Mouse (Mus musculus): ENCODE measurements around the gene Fgd2. TPM values are rescaled to one million over a fixed set of nuclear protein-coding genes. Genes with fewer than 3 reads are reported as not detected.
A peak's percentile ranks its signal among the peaks of the same experiment; 100 is the strongest.
"Not testable (repeated sequence)": the region's sequence is repeated elsewhere in the genome, so short reads cannot be mapped to it uniquely, and the experiment has no call there.

Fgd2 gene
- polyA plus RNA-seq (2011; ENCODE audit: insufficient read length, low read depth, missing spikeins) = 0.44 TPM in 1 of 2 replicates, not detected in the other

DNA sequence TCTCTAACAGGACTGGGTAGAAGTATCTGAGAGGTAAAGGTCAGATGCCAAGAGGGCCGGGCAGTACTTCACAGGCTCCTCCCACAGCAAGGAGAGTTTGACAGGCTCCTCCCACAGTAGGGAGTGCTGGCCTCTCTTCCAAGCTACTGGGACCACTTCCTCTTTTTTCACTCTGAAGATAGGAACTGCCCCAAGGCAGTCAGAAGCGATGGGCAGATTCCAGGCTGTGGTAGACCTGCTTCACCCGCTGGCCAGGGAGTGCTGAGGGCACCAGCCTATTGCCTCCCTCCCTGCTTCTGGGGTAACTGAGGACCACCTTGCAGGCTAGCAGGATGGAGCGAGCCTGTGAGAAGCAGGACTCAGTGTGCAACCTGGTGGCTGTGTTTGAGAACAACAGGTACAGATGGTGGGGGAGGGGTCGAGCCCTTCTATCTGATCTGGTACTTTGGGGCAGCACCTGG is at the start of gene Fgd2:
Fgd2 (plus strand) TSS at position 154 of the 461 bp plus-strand sequence.
- Histone ChIP-seq H3K4me3 (ENCODE audit: insufficient read depth, low read length) (no peak within 1 kb of the TSS), H3K27ac (ENCODE audit: insufficient read depth, low read length) (no peak within 1 kb of the TSS), H3K4me1 (ENCODE audit: control insufficient read depth, insufficient read depth, low read length) (no peaks in the 10 kb centered on the region)
- TF ChIP-seq POLR2A (IDR thresholded peaks at IDR 0.05; ENCODE audit: low read depth, low read length) (no peak), CTCF (IDR thresholded peaks at IDR 0.05; ENCODE audit: borderline replicate concordance, insufficient read depth, low read length) (no peak; the same call in 1 of the 2 replicates)

DNA sequence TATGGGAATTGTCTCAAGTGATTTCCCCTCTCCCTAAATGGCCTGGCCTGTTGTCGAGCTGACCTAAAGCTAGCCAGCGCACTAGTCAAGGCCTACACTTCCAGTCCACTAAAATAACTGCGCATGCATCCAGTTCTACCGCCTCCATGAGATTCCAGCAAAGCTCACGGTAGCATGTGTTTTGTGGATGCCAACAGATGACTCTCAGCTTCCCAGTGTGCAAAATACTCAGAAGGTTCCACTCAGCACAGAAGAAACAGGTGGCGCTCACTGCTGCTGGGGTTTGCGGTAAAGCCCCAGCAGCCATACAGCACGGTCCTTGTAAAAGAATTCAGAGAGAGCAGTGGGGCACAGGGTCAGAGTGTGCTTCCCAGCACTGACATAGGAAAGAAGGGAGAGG is 49.1 kb upstream of the Fgd2 start:
- H3K4me1 ChIP-seq (ENCODE audit: control insufficient read depth, insufficient read depth, low read length) = peaks cover 10% of the 10 kb centered on the region
- no peak overlapping the region for H3K27ac ChIP-seq (ENCODE audit: insufficient read depth, low read length)
- no peak overlapping the region for H3K4me3 ChIP-seq (ENCODE audit: insufficient read depth, low read length)
- no peak for TF ChIP-seq POLR2A (IDR thresholded peaks at IDR 0.05; ENCODE audit: low read depth, low read length)
- TF ChIP-seq CTCF (IDR thresholded peaks at IDR 0.05; ENCODE audit: borderline replicate concordance, insufficient read depth, low read length) = no peak

DNA sequence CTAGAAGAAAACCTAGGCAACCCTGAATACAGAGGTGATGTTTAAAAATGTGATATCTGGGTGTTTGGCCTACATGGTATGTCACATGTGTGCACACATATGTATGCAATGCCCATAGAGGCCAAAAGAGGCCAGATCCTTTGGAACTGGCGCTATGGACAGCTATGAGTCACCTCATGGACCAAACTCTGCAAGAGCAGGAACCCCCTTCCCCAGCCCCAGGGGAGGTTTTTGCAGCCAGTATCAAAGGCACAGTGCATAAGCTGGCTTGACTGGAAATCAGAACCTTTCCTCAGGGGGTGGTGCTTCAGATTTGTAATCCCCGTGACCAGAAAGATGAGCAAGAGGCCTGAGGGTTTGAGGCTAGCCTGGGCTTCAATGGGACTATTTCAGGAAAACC is 48.6 kb upstream of the Fgd2 start:
- Histone ChIP-seq H3K27ac (ENCODE audit: insufficient read depth, low read length) (no peak overlapping the region), H3K4me3 (ENCODE audit: insufficient read depth, low read length) (no peak overlapping the region)
- TF ChIP-seq CTCF (IDR thresholded peaks at IDR 0.05; ENCODE audit: borderline replicate concordance, insufficient read depth, low read length) (no peak), POLR2A (IDR thresholded peaks at IDR 0.05; ENCODE audit: low read depth, low read length) (no peak)

DNA sequence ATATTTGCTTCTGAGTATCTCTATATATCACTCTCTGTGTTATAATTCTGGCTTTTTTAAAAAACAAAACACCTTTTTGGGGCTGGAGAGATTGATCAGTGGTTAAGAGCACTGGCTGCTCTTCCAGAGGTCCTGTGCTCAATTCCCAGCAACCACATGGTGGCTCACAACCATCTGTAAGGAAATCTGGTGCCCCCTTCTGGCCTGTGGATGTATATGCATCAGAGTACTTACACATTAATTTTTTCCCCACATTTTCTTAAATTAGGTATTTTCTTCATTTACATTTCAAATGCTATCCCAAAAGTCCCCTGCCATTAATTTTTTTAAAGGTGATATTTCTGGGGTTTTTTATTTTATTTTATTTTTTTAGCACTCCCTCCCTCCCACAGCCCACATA is 47.4 kb upstream of the Fgd2 start:
- Histone ChIP-seq H3K4me3 (ENCODE audit: insufficient read depth, low read length) (no peak overlapping the region), H3K27ac (ENCODE audit: insufficient read depth, low read length) (no peak overlapping the region), H3K4me1 (ENCODE audit: control insufficient read depth, insufficient read depth, low read length) (peaks cover 10% of the 10 kb centered on the region)
- TF ChIP-seq POLR2A (IDR thresholded peaks at IDR 0.05; ENCODE audit: low read depth, low read length) = no peak
- TF ChIP-seq CTCF (IDR thresholded peaks at IDR 0.05; ENCODE audit: borderline replicate concordance, insufficient read depth, low read length) = no peak

More for the DNA sequence above, 48.6 kb upstream of the Fgd2 start:
- peaks cover 10% of the 10 kb centered on the region for H3K4me1 ChIP-seq (ENCODE audit: control insufficient read depth, insufficient read depth, low read length)

DNA sequence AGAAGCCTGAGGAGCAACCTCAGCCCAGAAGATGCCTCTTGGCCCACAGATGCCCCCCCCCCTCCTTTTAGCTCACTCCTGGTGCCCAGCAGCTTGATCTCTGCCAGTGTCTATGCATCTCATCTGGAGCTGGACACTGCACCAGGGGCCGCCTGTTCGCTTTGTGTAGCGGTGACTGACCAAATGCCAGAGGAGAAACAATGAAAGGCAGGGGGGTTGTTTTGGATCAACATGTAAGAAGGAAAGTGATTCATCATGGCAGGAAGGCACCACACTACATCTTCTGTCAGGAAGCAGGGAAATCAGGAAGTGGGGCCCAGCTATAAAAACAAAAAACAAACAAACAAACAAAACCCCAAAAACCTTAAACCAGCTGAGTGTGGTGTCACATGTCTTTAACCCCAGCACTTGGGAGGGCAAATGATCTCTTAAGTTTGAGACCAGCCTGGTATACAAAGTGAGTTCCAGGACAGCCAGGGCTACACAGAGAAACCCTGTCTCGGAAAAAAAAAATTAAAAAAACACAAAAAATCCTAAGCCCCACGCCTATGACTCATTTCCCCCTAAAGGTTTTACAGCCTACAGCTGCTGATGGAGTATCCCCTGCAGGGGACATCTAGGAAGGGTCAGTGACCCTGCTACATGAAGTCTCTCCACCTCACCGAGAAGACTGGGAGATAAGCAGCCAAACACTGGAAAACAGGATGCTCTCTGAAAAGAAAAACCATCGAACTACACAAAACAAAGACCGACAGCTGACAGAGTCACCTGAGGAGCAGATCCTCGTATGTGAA is 44.8 kb upstream of the Fgd2 start:
- TF ChIP-seq CTCF (IDR thresholded peaks at IDR 0.05; ENCODE audit: borderline replicate concordance, insufficient read depth, low read length) (no peak), POLR2A (IDR thresholded peaks at IDR 0.05; ENCODE audit: low read depth, low read length) (no peak)
- peaks cover 10% of the 10 kb centered on the region for H3K4me1 ChIP-seq (ENCODE audit: control insufficient read depth, insufficient read depth, low read length)
- peak overlapping the region; percentile 2; the same call in 1 of the 2 replicates for H3K27ac ChIP-seq (ENCODE audit: insufficient read depth, low read length)
- no peak overlapping the region for H3K4me3 ChIP-seq (ENCODE audit: insufficient read depth, low read length)

DNA sequence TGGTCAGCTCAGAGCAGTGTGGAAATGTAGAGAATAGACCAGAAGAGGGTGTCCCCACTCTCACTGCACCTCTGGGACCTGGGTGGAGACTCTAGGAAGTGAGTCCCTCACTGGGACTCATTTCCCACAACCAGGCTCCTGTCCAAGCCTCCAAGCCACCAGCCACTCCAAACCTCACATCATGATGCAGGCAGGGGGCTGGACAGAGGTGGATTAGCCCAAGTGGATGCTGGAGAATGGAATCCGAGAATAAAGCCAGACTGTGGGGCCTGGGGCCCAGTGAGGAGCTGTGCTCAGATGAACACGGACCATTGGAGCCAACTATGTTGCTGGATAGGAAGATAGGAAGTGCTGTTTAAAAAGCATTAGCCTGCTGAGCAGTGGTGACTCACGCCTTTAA is 43.8 kb upstream of the Fgd2 start:
- H3K27ac ChIP-seq (ENCODE audit: insufficient read depth, low read length) = no peak overlapping the region
- TF ChIP-seq POLR2A (IDR thresholded peaks at IDR 0.05; ENCODE audit: low read depth, low read length) = no peak
- TF ChIP-seq CTCF (IDR thresholded peaks at IDR 0.05; ENCODE audit: borderline replicate concordance, insufficient read depth, low read length) = no peak
- peaks cover 10% of the 10 kb centered on the region for H3K4me1 ChIP-seq (ENCODE audit: control insufficient read depth, insufficient read depth, low read length)
- H3K4me3 ChIP-seq (ENCODE audit: insufficient read depth, low read length) = no peak overlapping the region

DNA sequence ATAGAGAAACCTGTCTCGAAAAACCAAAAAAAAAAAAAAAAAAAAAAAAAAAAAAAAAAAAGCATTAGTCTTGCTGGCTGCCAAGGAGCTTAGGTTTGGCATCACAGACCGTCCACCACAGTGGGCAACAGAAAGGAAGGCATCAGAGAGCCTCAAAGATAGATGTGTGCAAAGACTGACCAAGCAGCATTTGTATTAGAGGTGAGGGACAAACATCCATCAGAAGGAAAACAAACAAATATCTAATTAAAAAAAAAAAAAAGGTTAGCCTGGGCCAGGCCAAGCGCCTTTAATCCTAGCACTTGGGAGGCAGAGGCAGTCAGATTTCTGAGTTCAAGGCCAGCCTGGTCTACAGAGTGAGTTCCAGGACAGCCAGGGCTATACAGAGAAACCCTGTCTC is 43.3 kb upstream of the Fgd2 start, which contains the start of gene Pi16:
Pi16 (plus strand) TSS at position 301 of the 400 bp plus-strand sequence.
- H3K27ac ChIP-seq (ENCODE audit: insufficient read depth, low read length); H3K4me3 ChIP-seq (ENCODE audit: insufficient read depth, low read length): not testable (repeated sequence)
- H3K4me1 ChIP-seq (ENCODE audit: control insufficient read depth, insufficient read depth, low read length) = peaks cover 10% of the 10 kb centered on the region

DNA sequence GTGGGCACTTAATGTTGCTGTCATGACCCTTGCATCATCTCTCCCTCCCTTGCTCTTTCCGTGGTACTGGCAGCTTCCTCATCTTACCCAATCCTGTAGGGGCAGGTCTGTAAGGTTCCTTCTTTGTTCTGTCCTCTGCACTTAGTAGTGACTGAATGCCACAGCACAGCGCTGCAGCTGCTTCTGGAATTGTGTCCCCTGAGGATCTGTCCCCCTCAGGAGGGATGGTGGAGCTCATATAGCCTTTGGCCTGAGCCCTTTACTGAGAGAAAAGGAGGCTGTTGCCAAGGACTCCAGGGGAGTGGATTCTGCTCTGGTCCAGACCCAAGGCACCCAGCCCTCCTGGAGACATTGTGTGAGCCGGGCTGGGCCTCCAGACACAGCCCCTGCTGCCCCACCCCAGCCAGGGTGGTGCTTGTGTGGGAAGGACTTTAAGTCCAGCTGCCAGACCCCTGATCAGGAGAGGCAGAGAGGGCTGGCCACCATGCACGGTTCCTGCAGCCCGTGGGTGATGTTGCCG is 41.9 kb upstream of the Fgd2 start:
- TF ChIP-seq CTCF (IDR thresholded peaks at IDR 0.05; ENCODE audit: borderline replicate concordance, insufficient read depth, low read length) = no peak
- TF ChIP-seq POLR2A (IDR thresholded peaks at IDR 0.05; ENCODE audit: low read depth, low read length) = no peak
- H3K4me3 ChIP-seq (ENCODE audit: insufficient read depth, low read length) = no peak overlapping the region
- peaks cover 10% of the 10 kb centered on the region for H3K4me1 ChIP-seq (ENCODE audit: control insufficient read depth, insufficient read depth, low read length)
- H3K27ac ChIP-seq (ENCODE audit: insufficient read depth, low read length) = no peak overlapping the region

DNA sequence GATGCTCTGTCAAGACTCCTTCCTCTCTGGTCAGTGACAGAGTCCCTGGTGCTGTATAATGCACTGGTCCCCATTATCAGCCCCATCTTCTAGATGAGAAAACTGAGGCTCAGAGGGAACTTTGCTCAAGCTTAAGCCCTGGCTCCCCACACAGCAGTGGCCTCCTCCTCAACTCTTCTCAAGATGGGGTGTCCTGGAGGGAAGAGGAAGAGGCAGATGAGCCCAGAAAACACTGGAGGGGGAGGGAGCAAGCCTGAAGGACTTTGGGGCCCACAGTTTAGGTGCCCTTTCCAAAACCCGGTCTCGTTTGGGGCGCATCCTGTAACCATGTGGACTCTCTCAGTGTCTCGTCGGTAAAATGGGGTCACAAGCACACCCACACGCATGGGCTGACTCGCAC is 41.2 kb upstream of the Fgd2 start:
- Histone ChIP-seq H3K4me3 (ENCODE audit: insufficient read depth, low read length) (no peak overlapping the region), H3K4me1 (ENCODE audit: control insufficient read depth, insufficient read depth, low read length) (peaks cover 10% of the 10 kb centered on the region), H3K27ac (ENCODE audit: insufficient read depth, low read length) (no peak overlapping the region)
- TF ChIP-seq POLR2A (IDR thresholded peaks at IDR 0.05; ENCODE audit: low read depth, low read length) = no peak
- TF ChIP-seq CTCF (IDR thresholded peaks at IDR 0.05; ENCODE audit: borderline replicate concordance, insufficient read depth, low read length) = no peak

Measured in embryonic fibroblast, embryonic 13.5 days (primary cell).